Comparison of ENCODE assay signal across 13 mouse cellular contexts in the genomic region with DNA sequence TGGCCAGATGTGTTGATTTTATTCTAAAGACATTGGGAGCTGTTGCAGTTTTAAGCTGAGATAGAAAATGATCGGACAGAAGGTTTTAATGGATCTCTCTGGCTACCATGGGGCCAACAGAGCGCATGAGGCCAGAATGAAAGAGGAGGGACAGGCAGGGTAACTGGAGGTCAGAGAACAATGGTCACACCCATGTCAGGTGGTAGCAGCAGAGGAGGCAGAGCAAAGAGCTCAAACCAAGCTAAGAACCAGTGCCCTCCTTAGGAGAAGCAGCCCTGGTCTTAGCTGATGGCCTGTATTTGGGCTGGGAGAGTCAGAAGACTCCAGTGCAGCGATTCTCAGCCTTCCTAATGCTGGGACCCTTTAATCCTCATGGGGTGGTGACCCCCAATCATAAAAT. TPM values are rescaled to one million over a fixed set of nuclear protein-coding genes. Genes with fewer than 3 reads are reported as not detected.
"Had no signal": no experiment of that assay in that cellular context is flagged by ENCODE, and none has a peak within 500 bp of the region (broad histone marks: within the 10 kb centered on the region; RNA-seq: fewer than 3 reads in every experiment).

No protein-coding gene starts in this region.

- DNase-seq: kidney, adult 9 months; layer of hippocampus, adult 9-11 months; layer of hippocampus, postnatal 36 days; right cerebral cortex, postnatal 14 days had no signal

- H3K27ac ChIP-seq: kidney, postnatal 0 days; limb, embryonic 13.5 days; liver, embryonic 15.5 days; midbrain, embryonic 13.5 days had no signal

- ATAC-seq: inflammation-experienced regulatory T-cells, adult 6 months; lung, postnatal 0 days; midbrain, embryonic 13.5 days had no signal

- H3K36me3 ChIP-seq: limb, embryonic 13.5 days; liver, embryonic 15.5 days; midbrain, embryonic 13.5 days had no signal

- H3K4me2 ChIP-seq: limb, embryonic 13.5 days; liver, embryonic 11.5 days; liver, embryonic 15.5 days; midbrain, embryonic 13.5 days had no signal

- H3K4me1 ChIP-seq: limb, embryonic 13.5 days; liver, embryonic 15.5 days had no signal

- H3K27me3 ChIP-seq: limb, embryonic 13.5 days; liver, embryonic 15.5 days; midbrain, embryonic 13.5 days had no signal

- H3K4me3 ChIP-seq: limb, embryonic 13.5 days; liver, embryonic 15.5 days; midbrain, embryonic 13.5 days had no signal

- H3K9me3 ChIP-seq: limb, embryonic 13.5 days; liver, embryonic 15.5 days; midbrain, embryonic 13.5 days had no signal

- H3K9ac ChIP-seq: limb, embryonic 13.5 days; liver, embryonic 15.5 days; midbrain, embryonic 13.5 days had no signal

RNA-seq across cellular contexts. Expression of a gene that starts 40.4 kb away (rescaled TPM):
- polyA plus RNA-seq: inflammation-experienced regulatory T-cells, adult 6 months; liver, embryonic 11.5 days; midbrain, postnatal 0 days; neural tube, embryonic 14.5 days had no signal
